Mouse (Mus musculus) heart, adult 10 weeks (tissue): ENCODE measurements around the gene Vmn2r12. TPM values are rescaled to one million over a fixed set of nuclear protein-coding genes. Genes with fewer than 3 reads are reported as not detected.

Experiments
- polyA plus RNA-seq: library from polyadenylated mRNA; stranded (reverse); fragments of 350-450 nt; fragmentation: Illumina TruSeq; extraction: RNeasy Lipid Tissue Mini Kit (QIAGEN cat#74804); gene quantifications from one replicate; pipeline ENCODE4 v1.2.3, GENCODE M21; 2014; ENCODE audit warnings: low read depth, low replicate concordance

Vmn2r12 gene
- polyA plus RNA-seq: not detected

GRCm38 (mm10) chr5:109097850-109098249, at the start of gene Vmn2r12:
Gene Vmn2r12, minus strand, starts transcription at chr5:109097950.

GRCm38 (mm10) chr5:109059469-109059868, 38.3 kb downstream of the Vmn2r12 start, which contains the start of gene Vmn2r11:
Gene Vmn2r11, minus strand, starts transcription at chr5:109059569.

Other genes starting within 250 kb of the Vmn2r12 start
- gene Vmn2r9, start 245.3 kb downstream of the Vmn2r12 start, polyA plus RNA-seq: not detected
- gene Vmn2r10, start 91.4 kb downstream of the Vmn2r12 start, polyA plus RNA-seq: not detected
- not detected for gene Vmn2r11, start 38.4 kb downstream of the Vmn2r12 start, polyA plus RNA-seq
- gene Vmn2r13, start 94.2 kb upstream of the Vmn2r12 start, polyA plus RNA-seq: not detected
- not detected for gene Vmn2r14, start 126.8 kb upstream of the Vmn2r12 start, polyA plus RNA-seq
- gene Vmn2r15, start 199.7 kb upstream of the Vmn2r12 start, polyA plus RNA-seq: not detected
- not detected for gene Vmn2r16, start 232.2 kb upstream of the Vmn2r12 start, polyA plus RNA-seq